Mouse (Mus musculus) right cerebral cortex, postnatal 36 days (tissue): ENCODE results near the gene Abhd16b.

ENCODE experiments used
- DNase-seq, 2 experiments: peaks; one replicate each; pipeline ENCODE4 v3.0.0; 2022; ENCODE audit warnings: low spot score in 2 of 2, mixed read lengths in 1 of 2

Abhd16b gene

GRCm38 (mm10) chr2:181493156-181493927, at the start of gene Abhd16b:
Abhd16b (plus strand) TSS chr2:181493206.
- DNase-seq: no peak

GRCm38 (mm10) chr2:181452181-181452580, 40.8 kb upstream of the Abhd16b start:
- DNase-seq: no peak

- DNase-seq: no peak
Measured at GRCm38 (mm10) chr2:181453274-181453673, 39.7 kb upstream of the Abhd16b start.

- no peak for DNase-seq
Measured at GRCm38 (mm10) chr2:181455899-181456298, 37.1 kb upstream of the Abhd16b start.

- DNase-seq: no peak
Measured at GRCm38 (mm10) chr2:181457831-181458230, 35.2 kb upstream of the Abhd16b start.

- DNase-seq: no peak
Measured at GRCm38 (mm10) chr2:181458411-181459152, 34.4 kb upstream of the Abhd16b start.

- DNase-seq: peak; percentile 29 to 39
Measured at GRCm38 (mm10) chr2:181459153-181459672, 33.8 kb upstream of the Abhd16b start, which contains the start of gene Zbtb46. Zbtb46 (minus strand) TSS chr2:181459426.

- DNase-seq: peak in 1 of 2 experiments; percentile 24
Measured at GRCm38 (mm10) chr2:181459673-181460621, 33.1 kb upstream of the Abhd16b start.

- DNase-seq: no peak
Measured at GRCm38 (mm10) chr2:181461536-181462100, 31.4 kb upstream of the Abhd16b start.

- DNase-seq: no peak
Measured at GRCm38 (mm10) chr2:181462604-181463003, 30.4 kb upstream of the Abhd16b start.

- DNase-seq: peak in 1 of 2 experiments; percentile 40
Measured at GRCm38 (mm10) chr2:181463008-181463738, 29.8 kb upstream of the Abhd16b start.

- DNase-seq: no peak
Measured at GRCm38 (mm10) chr2:181465423-181465822, 27.6 kb upstream of the Abhd16b start.

- DNase-seq: no peak
Measured at GRCm38 (mm10) chr2:181470285-181470684, 22.7 kb upstream of the Abhd16b start.

GRCm38 (mm10) chr2:181471246-181471645, 21.8 kb upstream of the Abhd16b start:
- DNase-seq: no peak

GRCm38 (mm10) chr2:181472256-181472827, 20.7 kb upstream of the Abhd16b start:
- DNase-seq: no peak

- no peak for DNase-seq
Measured at GRCm38 (mm10) chr2:181483120-181483519, 9.9 kb upstream of the Abhd16b start.

- no peak for DNase-seq
Measured at GRCm38 (mm10) chr2:181483562-181484318, 9.3 kb upstream of the Abhd16b start.

- DNase-seq: no peak
Measured at GRCm38 (mm10) chr2:181484456-181485233, 8.4 kb upstream of the Abhd16b start.
